Mouse (Mus musculus) neural tube, embryonic 13.5 days (tissue): Measurements from ENCODE around the gene Icmt. TPM values are rescaled to one million over a fixed set of nuclear protein-coding genes. Genes with fewer than 3 reads are reported as not detected.

Experiments used
- ATAC-seq: fragments of 200-750 bp; cut with Nextera tagmentation; 2 replicates; pipeline ENCODE4 v1.8.0; 2017; ENCODE audit warnings: low read depth, mild to moderate bottlenecking, moderate TSS enrichment, moderate library complexity
- H3K27ac ChIP-seq: fragments of 300-500 bp; sonication (generic); replicated peaks from 2 replicates; pipeline ENCODE4 v1.5.1; 2015; ENCODE audit warnings: moderate library complexity, mild to moderate bottlenecking, inconsistent platforms
- H3K27me3 ChIP-seq: fragments of 300-500 bp; sonication (generic); 2 replicates; pipeline ENCODE4 v1.6.1; 2015; ENCODE audit warnings: mild to moderate bottlenecking, inconsistent platforms
- H3K36me3 ChIP-seq: fragments of 300-500 bp; sonication (generic); 2 replicates; pipeline ENCODE4 v1.6.1; 2015; ENCODE audit warnings: mild to moderate bottlenecking, inconsistent platforms
- H3K4me1 ChIP-seq: fragments of 300-500 bp; sonication (generic); replicated peaks from 2 replicates; pipeline ENCODE4 v1.6.1; 2015; ENCODE audit warnings: inconsistent platforms
- H3K4me2 ChIP-seq: fragments of 300-500 bp; sonication (generic); 2 replicates; pipeline ENCODE4 v1.6.1; 2015; ENCODE audit warnings: inconsistent platforms, mild to moderate bottlenecking, moderate library complexity
- H3K4me3 ChIP-seq: fragments of 300-500 bp; sonication (generic); 2 replicates; pipeline ENCODE4 v1.5.1; 2015; ENCODE audit warnings: mild to moderate bottlenecking, inconsistent platforms
- H3K9ac ChIP-seq: fragments of 300-500 bp; sonication (generic); 2 replicates; pipeline ENCODE4 v1.6.1; 2015; ENCODE audit warnings: moderate library complexity, mild to moderate bottlenecking, inconsistent platforms
- H3K9me3 ChIP-seq: fragments of 300-500 bp; sonication (generic); 2 replicates; pipeline ENCODE4 v1.6.1; 2016; ENCODE audit warnings: inconsistent platforms
- WGBS: fragments of 180-500 bp; shearing (Covaris S2); methylation state at CpG from one replicate; pipeline ENCODE4 v1.1.7; 2015; 5-methylcytosine and 5-hydroxymethylcytosine counted together
- polyA plus RNA-seq: library from polyadenylated mRNA; unstranded; fragments of >200 nt; fragmentation: Nextera tagmentation; extraction: Ambion mirVana; gene quantifications from 2 replicates; pipeline ENCODE4 v1.2.1, GENCODE M21; 2015

The Icmt gene
- polyA plus RNA-seq, 1 experiment from 2014 or later: 21.7 TPM

GRCm38 (mm10) chr4:152277916-152278315 is 19.1 kb upstream of the Icmt start:
- peaks cover 33% of the 10 kb centered on the region for H3K4me1 ChIP-seq
- H3K4me3 ChIP-seq: no peak overlapping the region
- no peak overlapping the region for H3K27ac ChIP-seq
- peaks cover 91% of the 10 kb centered on the region for H3K27me3 ChIP-seq
- ATAC-seq: no peak
- H3K4me2 ChIP-seq: no peak overlapping the region
- H3K9ac ChIP-seq: no peak overlapping the region
- no peaks in the 10 kb centered on the region for H3K9me3 ChIP-seq
- 69% methylated on average over 2 of the region's 2 CpGs for WGBS
- H3K36me3 ChIP-seq: peaks cover 7% of the 10 kb centered on the region; the same call in 1 of the 2 replicates

- Histone ChIP-seq H3K9ac (no peak overlapping the region), H3K27me3 (peaks cover 91% of the 10 kb centered on the region), H3K4me1 (peaks cover 30% of the 10 kb centered on the region), H3K4me3 (no peak overlapping the region), H3K36me3 (peaks cover 7% of the 10 kb centered on the region; the same call in 1 of the 2 replicates), H3K27ac (no peak overlapping the region), H3K9me3 (no peaks in the 10 kb centered on the region), H3K4me2 (no peak overlapping the region)
- 83% methylated on average over 23 of the region's 23 CpGs for WGBS
- no peak for ATAC-seq
These were observed 18.0 kb upstream of the Icmt start for GRCm38 (mm10) chr4:152278986-152279385.

GRCm38 (mm10) chr4:152281601-152282000 is 15.4 kb upstream of the Icmt start:
- H3K36me3 ChIP-seq: peaks cover 7% of the 10 kb centered on the region; the same call in 1 of the 2 replicates

DNA sequence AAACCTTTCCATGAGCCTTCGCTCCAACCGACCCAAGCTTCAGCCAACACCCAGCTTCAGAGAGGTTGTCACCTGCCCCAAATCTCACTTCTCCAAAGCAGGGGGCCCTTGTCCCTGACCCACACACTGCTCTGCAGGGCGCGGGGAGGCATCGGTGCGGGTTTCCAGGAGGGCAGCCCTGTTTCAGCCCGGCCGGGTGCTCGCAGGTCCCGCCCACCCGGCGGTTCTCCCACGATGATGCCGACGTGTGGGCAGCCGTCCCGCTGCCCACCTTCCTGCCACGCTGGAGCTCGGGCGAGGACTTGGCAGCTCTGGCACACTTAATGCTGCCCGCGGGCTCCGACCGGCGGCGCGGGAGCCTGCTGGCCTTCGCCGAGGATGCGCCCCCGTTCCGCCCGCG is 14.3 kb upstream of the Icmt start:
- Histone ChIP-seq H3K4me3 (peak overlapping the region; percentile 35), H3K36me3 (peaks cover 7% of the 10 kb centered on the region; the same call in 1 of the 2 replicates), H3K4me1 (peaks cover 33% of the 10 kb centered on the region), H3K27ac (no peak overlapping the region), H3K9me3 (no peaks in the 10 kb centered on the region), H3K4me2 (peak overlapping the region; percentile 59), H3K27me3 (peaks cover 94% of the 10 kb centered on the region), H3K9ac (peak overlapping the region; percentile 56)
- WGBS: 17% methylated on average over 34 of the region's 34 CpGs
- ATAC-seq: peak; percentile 1; the same call in 1 of the 2 replicates

More at GRCm38 (mm10) chr4:152281601-152282000, 15.4 kb upstream of the Icmt start:
- no peak overlapping the region for H3K27ac ChIP-seq
- no peak overlapping the region for H3K4me3 ChIP-seq
- H3K9me3 ChIP-seq: no peaks in the 10 kb centered on the region
- WGBS: 61% methylated on average over 15 of the region's 15 CpGs
- H3K4me2 ChIP-seq: no peak overlapping the region
- ATAC-seq: no peak
- H3K9ac ChIP-seq: no peak overlapping the region
- H3K27me3 ChIP-seq: peaks cover 92% of the 10 kb centered on the region
- peaks cover 22% of the 10 kb centered on the region for H3K4me1 ChIP-seq

DNA sequence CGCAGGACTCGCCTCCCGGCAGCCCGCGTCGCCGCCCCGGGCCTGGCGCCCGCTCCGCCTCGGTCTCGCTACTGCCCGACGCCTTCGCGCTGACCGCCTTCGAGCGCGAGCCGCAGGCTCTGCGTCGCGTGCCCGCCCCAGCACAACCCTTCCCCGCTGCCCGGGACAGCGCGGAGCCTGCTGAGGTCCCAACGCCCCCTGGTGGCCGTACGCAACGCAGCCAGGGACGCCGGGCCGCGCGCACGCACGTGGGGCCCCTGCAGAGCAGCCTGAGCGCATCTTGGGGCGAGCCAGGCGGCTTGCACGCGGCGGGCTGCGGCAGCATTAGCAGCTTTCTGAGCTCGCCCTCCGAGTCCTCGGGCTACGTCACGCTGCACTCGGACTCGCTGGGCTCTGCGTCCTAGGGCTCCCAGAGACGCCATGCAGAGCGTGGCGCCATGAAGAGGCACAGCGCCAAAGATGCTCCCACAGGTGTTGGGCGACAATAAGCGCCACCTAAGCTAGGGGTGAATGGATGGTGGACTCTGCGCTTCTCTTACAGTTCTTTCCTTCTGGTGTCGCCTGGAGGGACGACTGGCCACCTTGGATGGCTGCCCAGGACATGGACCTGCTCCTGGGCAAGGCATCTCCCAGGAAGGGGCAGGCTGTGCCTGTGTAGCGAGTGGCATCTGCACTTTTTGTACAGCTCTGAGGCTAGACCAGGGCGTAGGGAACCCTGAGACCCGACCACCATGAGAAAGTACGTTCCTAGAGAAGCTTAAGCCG is 13.7 kb upstream of the Icmt start:
- Histone ChIP-seq H3K36me3 (peaks cover 7% of the 10 kb centered on the region; the same call in 1 of the 2 replicates), H3K27ac (no peak overlapping the region), H3K9ac (peak overlapping the region; percentile 56), H3K9me3 (no peaks in the 10 kb centered on the region), H3K4me1 (peaks cover 40% of the 10 kb centered on the region), H3K4me2 (peak overlapping the region; percentile 59), H3K4me3 (peak overlapping the region; percentile 35), H3K27me3 (peaks cover 97% of the 10 kb centered on the region)
- WGBS: 7% methylated on average over 60 of the region's 70 CpGs
- peak; percentile 71 for ATAC-seq

- H3K36me3 ChIP-seq: no peaks in the 10 kb centered on the region
- no peak overlapping the region for H3K9ac ChIP-seq
- peaks cover 52% of the 10 kb centered on the region for H3K4me1 ChIP-seq
- H3K4me3 ChIP-seq: no peak overlapping the region
- no peak for ATAC-seq
- H3K27me3 ChIP-seq: peaks cover 92% of the 10 kb centered on the region
- 4% methylated on average over 10 of the region's 10 CpGs for WGBS
- H3K27ac ChIP-seq: no peak overlapping the region
- no peaks in the 10 kb centered on the region for H3K9me3 ChIP-seq
- H3K4me2 ChIP-seq: no peak overlapping the region
These were observed 11.5 kb upstream of the Icmt start for GRCm38 (mm10) chr4:152285505-152285904.

GRCm38 (mm10) chr4:152286183-152286582 is 10.8 kb upstream of the Icmt start:
- Histone ChIP-seq H3K9me3 (no peaks in the 10 kb centered on the region), H3K36me3 (no peaks in the 10 kb centered on the region), H3K9ac (peak overlapping the region; percentile 67), H3K27me3 (peaks cover 92% of the 10 kb centered on the region), H3K4me3 (peak overlapping the region; percentile 36), H3K4me1 (peaks cover 59% of the 10 kb centered on the region), H3K27ac (no peak overlapping the region), H3K4me2 (peak overlapping the region; percentile 62)
- under 1% methylated on average over 32 of the region's 32 CpGs for WGBS
- ATAC-seq: peak; percentile 20; the same call in 1 of the 2 replicates

- peak overlapping the region; percentile 62 for H3K4me2 ChIP-seq
- peaks cover 66% of the 10 kb centered on the region for H3K4me1 ChIP-seq
- no peaks in the 10 kb centered on the region for H3K9me3 ChIP-seq
- ATAC-seq: no peak
- 2% methylated on average over 26 of the region's 26 CpGs for WGBS
- peaks cover 91% of the 10 kb centered on the region for H3K27me3 ChIP-seq
- no peak overlapping the region for H3K27ac ChIP-seq
- H3K36me3 ChIP-seq: no peaks in the 10 kb centered on the region
- H3K4me3 ChIP-seq: peak overlapping the region; percentile 36
- peak overlapping the region; percentile 67 for H3K9ac ChIP-seq
These were observed 10.1 kb upstream of the Icmt start for GRCm38 (mm10) chr4:152286887-152287286.

- Histone ChIP-seq H3K9me3 (no peaks in the 10 kb centered on the region), H3K27me3 (peaks cover 91% of the 10 kb centered on the region), H3K4me1 (peaks cover 72% of the 10 kb centered on the region), H3K36me3 (no peaks in the 10 kb centered on the region), H3K27ac (no peak overlapping the region), H3K9ac (peak overlapping the region; percentile 67; the same call in 1 of the 2 replicates), H3K4me3 (no peak overlapping the region), H3K4me2 (peak overlapping the region; percentile 62)
- WGBS: 4% methylated on average over 19 of the region's 19 CpGs
- no peak for ATAC-seq
These were observed 9.5 kb upstream of the Icmt start for GRCm38 (mm10) chr4:152287317-152288120.

DNA sequence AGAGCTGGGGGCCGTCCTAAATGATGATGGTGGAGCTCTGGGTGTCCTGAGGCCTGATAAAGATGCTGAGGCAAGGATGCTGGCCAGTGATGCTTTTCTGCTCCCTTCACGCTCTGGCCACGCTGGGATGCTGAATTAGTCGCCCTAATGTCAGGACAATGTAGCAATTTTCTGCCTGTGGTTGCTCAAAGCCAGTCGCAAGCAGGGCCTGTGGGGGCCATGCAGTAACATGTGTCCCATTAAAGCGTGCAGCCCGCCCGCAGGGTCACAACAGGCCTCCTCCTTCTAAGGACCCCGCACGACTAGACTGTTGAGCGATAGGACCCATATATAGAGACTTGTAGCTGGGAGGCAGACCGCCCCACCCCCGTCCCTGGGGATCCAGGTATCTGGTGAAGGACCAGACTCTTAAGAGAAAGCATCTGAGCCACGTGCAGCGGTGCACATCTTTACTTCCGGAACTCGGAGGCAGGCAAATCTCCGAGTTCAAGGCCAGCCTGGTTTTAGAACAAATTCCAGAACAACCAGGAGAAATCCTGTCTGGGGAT is 8.6 kb upstream of the Icmt start:
- no peak for ATAC-seq
- H3K4me2 ChIP-seq: no peak overlapping the region
- no peak overlapping the region for H3K9ac ChIP-seq
- no peak overlapping the region for H3K4me3 ChIP-seq
- H3K36me3 ChIP-seq: no peaks in the 10 kb centered on the region
- no peak overlapping the region for H3K27ac ChIP-seq
- 21% methylated on average over 18 of the region's 18 CpGs for WGBS
- peaks cover 72% of the 10 kb centered on the region for H3K4me1 ChIP-seq
- H3K27me3 ChIP-seq: peaks cover 91% of the 10 kb centered on the region
- H3K9me3 ChIP-seq: no peaks in the 10 kb centered on the region

GRCm38 (mm10) chr4:152290385-152290784 is 6.6 kb upstream of the Icmt start:
- under 1% methylated on average over 39 of the region's 39 CpGs for WGBS
- H3K9me3 ChIP-seq: no peaks in the 10 kb centered on the region
- peaks cover 81% of the 10 kb centered on the region for H3K4me1 ChIP-seq
- peaks cover 91% of the 10 kb centered on the region for H3K27me3 ChIP-seq
- peak overlapping the region; percentile 67 for H3K9ac ChIP-seq
- H3K36me3 ChIP-seq: no peaks in the 10 kb centered on the region
- peak overlapping the region; percentile 28 for H3K4me3 ChIP-seq
- ATAC-seq: no peak
- H3K4me2 ChIP-seq: peak overlapping the region; percentile 57
- no peak overlapping the region for H3K27ac ChIP-seq

DNA sequence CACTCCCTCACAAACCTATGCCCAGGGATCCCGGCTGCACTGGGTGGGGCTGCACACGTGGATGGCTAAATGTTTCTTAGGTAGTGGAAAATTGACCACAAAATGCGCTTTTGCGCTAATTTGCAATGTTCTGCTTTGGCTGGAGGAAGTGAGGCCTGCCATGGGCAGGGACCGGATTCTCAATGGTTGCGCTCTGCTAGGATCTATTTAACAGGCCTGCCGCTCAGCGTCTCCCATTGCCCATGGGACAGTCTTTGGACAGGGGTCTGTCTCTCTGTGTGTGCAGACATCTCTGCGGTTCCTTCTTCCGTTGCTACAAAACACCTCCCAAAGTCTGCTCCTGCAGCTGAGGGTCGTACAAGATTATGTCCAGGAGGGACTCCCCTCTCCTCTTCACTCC is 6.0 kb upstream of the Icmt start:
- 8% methylated on average over 11 of the region's 11 CpGs for WGBS
- Histone ChIP-seq H3K27ac (no peak overlapping the region), H3K4me3 (peak overlapping the region; percentile 28; the same call in 1 of the 2 replicates), H3K9ac (peak overlapping the region; percentile 67), H3K9me3 (no peaks in the 10 kb centered on the region), H3K4me2 (peak overlapping the region; percentile 57), H3K27me3 (peaks cover 91% of the 10 kb centered on the region), H3K36me3 (no peaks in the 10 kb centered on the region), H3K4me1 (peaks cover 77% of the 10 kb centered on the region)
- ATAC-seq: no peak
